Mouse (Mus musculus): ENCODE results near the gene Adap1. TPM values are rescaled to one million over a fixed set of nuclear protein-coding genes. Genes with fewer than 3 reads are reported as not detected.
A peak's percentile ranks its signal among the peaks of the same experiment; 100 is the strongest.

The Adap1 gene
- polyA plus RNA-seq (2012; rRNA removed), result 271 and 275 TPM in 2 replicates

DNA sequence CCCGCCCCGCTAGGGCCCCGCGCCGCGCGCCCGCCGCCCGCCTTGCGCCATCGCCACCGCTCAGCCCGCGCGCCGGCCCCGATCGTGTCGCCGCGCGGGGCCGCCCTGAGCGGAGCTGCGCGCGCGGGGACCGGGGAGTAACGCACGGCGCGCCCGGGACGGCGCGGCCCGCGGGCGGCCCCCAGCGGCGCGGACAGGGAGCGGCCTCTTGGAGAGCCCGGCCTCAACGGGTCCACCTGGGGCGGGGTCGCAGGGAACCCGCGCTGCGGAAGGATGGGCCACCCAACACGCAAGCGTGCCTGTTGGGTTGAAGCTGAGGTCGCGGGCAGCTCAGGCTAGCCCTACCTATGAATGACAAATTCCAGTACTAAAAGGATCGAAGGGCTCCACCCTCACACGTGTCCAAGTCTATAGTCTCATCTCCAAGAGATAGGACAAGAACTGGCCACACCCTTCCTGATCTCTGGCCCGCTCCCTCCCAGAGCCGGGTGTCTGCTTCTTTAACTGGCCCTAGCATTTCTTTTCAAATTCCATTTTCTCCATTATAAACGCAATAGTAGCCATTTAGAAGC, at the start of gene Adap1:
Gene Adap1 (minus strand): TSS at position 228 of the 572 bp plus-strand sequence.
- no peak for TF ChIP-seq CTCF (IDR thresholded peaks at IDR 0.05; ENCODE audit: extremely low read depth, insufficient read depth, low read length)
- no peak; the same call in 1 of the 2 replicates for TF ChIP-seq POLR2A (IDR thresholded peaks at IDR 0.05; ENCODE audit: extremely low read depth, insufficient read depth, low read length)
- H3K4me1 ChIP-seq (ENCODE audit: control insufficient read depth, insufficient read depth, low read length), result peaks cover 9% of the 10 kb centered on the region
- peak within 1 kb of the TSS; percentile 73 for H3K4me3 ChIP-seq (ENCODE audit: insufficient read depth, low read length)
- H3K27ac ChIP-seq (ENCODE audit: insufficient read depth, low read length), result peak within 1 kb of the TSS; percentile 69

DNA sequence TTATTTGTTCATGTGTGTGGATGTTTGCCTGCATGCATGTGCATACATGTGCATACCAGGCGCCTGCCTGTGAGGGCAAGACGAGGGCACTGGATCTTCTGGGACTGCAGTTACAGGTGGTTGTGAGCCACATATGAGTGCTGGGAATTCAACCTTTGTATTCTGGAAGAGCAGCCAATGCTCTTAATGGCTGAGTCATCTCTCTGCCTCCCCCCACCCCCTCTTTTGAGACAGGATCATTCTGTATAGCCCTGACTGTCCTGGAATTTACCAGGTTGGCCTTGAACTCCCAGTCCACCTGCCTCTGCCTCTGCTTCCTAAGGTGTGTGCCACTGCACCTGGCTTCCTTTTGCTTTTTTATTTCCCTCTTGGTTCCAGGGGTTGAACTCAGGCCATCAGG, 49.4 kb upstream of the Adap1 start:
- peaks cover 6% of the 10 kb centered on the region for H3K4me1 ChIP-seq (ENCODE audit: control insufficient read depth, insufficient read depth, low read length)
- TF ChIP-seq POLR2A (IDR thresholded peaks at IDR 0.05; ENCODE audit: extremely low read depth, insufficient read depth, low read length) (no peak), CTCF (IDR thresholded peaks at IDR 0.05; ENCODE audit: extremely low read depth, insufficient read depth, low read length) (no peak)
- no peak overlapping the region for H3K4me3 ChIP-seq (ENCODE audit: insufficient read depth, low read length)
- no peak overlapping the region for H3K27ac ChIP-seq (ENCODE audit: insufficient read depth, low read length)

DNA sequence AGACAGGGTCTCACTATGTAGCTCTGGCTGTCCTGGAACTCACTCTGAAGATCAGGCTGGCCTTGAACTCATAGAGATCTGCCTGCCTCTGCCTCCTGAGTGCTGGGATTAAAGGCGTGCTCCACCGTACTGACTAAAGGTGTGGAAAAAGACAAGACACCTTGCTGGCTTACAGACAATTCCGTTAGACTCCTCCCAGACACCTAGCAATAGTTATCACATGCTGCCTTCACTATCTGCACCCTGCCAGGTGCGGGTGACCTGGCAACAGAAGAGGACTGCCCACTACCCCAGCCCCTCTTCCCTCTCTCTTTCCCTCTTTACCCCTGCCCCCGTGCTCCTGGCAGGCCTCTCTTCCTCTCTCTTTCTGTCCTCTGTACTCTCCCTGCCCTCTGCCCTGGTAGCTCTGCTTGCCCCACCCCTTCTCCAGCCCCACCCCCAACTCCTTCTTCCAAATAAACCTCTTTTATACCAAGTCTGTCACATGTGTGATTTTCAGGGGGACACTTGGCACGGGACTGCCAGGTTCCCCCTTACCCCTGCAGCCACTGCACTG, 48.5 kb upstream of the Adap1 start:
- Histone ChIP-seq H3K4me3 (ENCODE audit: insufficient read depth, low read length) (no peak overlapping the region), H3K27ac (ENCODE audit: insufficient read depth, low read length) (no peak overlapping the region), H3K4me1 (ENCODE audit: control insufficient read depth, insufficient read depth, low read length) (peaks cover 6% of the 10 kb centered on the region)
- TF ChIP-seq CTCF (IDR thresholded peaks at IDR 0.05; ENCODE audit: extremely low read depth, insufficient read depth, low read length), result no peak

DNA sequence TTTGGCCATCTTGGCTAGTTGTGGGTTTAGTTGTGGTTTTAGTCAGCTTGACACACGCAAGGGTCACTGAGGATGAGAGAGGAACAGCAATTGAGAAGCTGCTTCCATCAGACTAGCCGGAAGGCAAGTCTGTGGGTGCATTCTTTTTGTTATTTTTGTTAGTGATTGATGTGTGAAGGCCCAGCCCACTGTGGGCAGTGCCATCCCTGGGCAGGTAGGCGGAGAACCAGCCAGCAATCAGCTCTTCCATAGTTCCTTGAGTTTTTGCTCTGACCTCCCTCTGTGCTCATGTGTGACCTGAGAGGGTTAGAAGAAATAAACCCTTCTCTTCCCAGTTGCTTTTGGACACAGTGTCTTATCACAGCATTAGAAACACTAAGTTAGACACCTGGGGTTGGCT, 47.7 kb upstream of the Adap1 start:
- TF ChIP-seq POLR2A (IDR thresholded peaks at IDR 0.05; ENCODE audit: extremely low read depth, insufficient read depth, low read length) (no peak), CTCF (IDR thresholded peaks at IDR 0.05; ENCODE audit: extremely low read depth, insufficient read depth, low read length) (no peak)
- H3K4me1 ChIP-seq (ENCODE audit: control insufficient read depth, insufficient read depth, low read length), result peaks cover 6% of the 10 kb centered on the region
- no peak overlapping the region for H3K4me3 ChIP-seq (ENCODE audit: insufficient read depth, low read length)
- no peak overlapping the region for H3K27ac ChIP-seq (ENCODE audit: insufficient read depth, low read length)

DNA sequence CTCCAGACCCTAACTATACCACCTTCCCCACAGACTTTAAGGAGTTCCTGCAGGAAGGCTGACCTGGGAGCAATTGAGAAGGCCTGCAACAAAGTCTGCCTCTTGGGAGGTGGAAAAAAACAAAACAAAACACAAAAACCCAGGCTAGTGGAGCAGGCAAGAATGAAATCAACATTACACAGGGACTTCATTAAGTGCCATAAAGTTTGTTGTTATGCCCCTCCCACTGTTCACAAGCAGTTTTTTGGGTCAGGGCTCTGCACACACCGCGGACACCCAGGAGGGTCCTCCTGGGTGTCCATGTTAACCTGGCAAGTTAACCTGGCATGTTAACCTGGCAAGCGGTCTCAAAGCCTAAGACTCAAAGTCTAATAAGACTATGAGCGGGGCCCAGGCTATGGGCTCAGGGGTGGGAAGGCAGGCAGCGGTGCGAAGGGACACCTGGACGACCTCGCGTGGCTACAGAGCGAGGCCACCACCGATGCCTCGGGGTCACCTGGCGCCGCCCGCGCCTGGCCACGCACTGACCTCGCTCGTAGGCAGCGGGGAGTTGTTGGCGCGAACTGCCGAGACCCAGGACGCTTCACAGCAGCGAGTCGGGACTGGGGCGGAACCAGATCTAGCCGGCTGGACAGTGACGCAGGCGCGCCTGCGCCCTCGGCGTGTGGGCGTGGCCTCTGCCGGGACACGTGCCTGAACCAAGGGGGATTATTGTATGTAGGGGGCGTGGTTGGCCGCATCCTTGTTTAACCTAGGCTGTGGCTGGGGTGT, 46.4 kb upstream of the Adap1 start:
- TF ChIP-seq CTCF (IDR thresholded peaks at IDR 0.05; ENCODE audit: extremely low read depth, insufficient read depth, low read length) (no peak), POLR2A (IDR thresholded peaks at IDR 0.05; ENCODE audit: extremely low read depth, insufficient read depth, low read length) (peak; percentile 90)
- Histone ChIP-seq H3K27ac (ENCODE audit: insufficient read depth, low read length) (peak overlapping the region; percentile 82), H3K4me1 (ENCODE audit: control insufficient read depth, insufficient read depth, low read length) (peaks cover 3% of the 10 kb centered on the region), H3K4me3 (ENCODE audit: insufficient read depth, low read length) (peak overlapping the region; percentile 51)

DNA sequence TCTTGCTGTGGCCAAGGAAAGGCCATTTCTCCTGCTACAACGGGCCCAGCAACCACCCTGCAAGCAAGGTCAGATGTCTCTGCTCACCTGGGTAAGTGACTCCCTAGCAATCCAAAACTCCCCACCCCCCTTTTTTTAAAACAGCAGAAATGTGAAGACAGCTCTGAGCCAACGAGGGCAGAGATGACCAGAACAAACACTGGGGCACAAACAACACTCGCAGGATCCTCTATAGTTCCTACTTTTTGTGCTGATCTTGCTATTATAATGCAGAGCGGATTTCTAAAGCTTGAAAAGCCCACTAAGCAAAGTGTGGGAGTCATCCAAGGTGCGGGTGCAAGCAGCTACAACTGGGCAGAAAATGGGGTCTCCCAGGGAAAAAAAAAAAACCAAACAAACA, 45.7 kb upstream of the Adap1 start:
- H3K27ac ChIP-seq (ENCODE audit: insufficient read depth, low read length), result peak overlapping the region; percentile 82; the same call in 1 of the 2 replicates
- H3K4me3 ChIP-seq (ENCODE audit: insufficient read depth, low read length), result peak overlapping the region; percentile 51; the same call in 1 of the 2 replicates
- H3K4me1 ChIP-seq (ENCODE audit: control insufficient read depth, insufficient read depth, low read length), result peaks cover 5% of the 10 kb centered on the region
- TF ChIP-seq POLR2A (IDR thresholded peaks at IDR 0.05; ENCODE audit: extremely low read depth, insufficient read depth, low read length), result no peak
- no peak for TF ChIP-seq CTCF (IDR thresholded peaks at IDR 0.05; ENCODE audit: extremely low read depth, insufficient read depth, low read length)

DNA sequence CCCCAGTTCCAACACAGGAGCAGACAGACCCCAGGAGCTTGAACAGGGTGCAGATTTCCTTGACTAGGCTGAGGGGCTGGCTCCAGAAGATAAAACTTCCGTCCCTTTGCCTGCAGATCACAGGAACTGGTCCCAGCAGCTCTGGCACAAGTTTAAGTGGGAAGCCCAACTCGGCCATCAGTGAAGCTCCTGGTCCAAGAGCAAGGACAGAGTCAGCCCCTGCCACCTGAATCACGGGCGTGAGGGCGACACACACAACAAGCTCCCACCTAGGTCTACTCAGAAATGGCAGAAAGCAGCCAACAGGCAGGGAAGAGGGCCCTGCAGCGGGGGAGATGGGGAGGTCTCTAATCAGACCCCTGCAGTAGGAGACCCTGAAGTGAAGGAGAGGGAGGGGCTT, 44.9 kb upstream of the Adap1 start:
- TF ChIP-seq POLR2A (IDR thresholded peaks at IDR 0.05; ENCODE audit: extremely low read depth, insufficient read depth, low read length), result no peak
- TF ChIP-seq CTCF (IDR thresholded peaks at IDR 0.05; ENCODE audit: extremely low read depth, insufficient read depth, low read length), result no peak
- Histone ChIP-seq H3K4me3 (ENCODE audit: insufficient read depth, low read length) (no peak overlapping the region), H3K4me1 (ENCODE audit: control insufficient read depth, insufficient read depth, low read length) (peaks cover 5% of the 10 kb centered on the region), H3K27ac (ENCODE audit: insufficient read depth, low read length) (peak overlapping the region; percentile 3; the same call in 1 of the 2 replicates)

DNA sequence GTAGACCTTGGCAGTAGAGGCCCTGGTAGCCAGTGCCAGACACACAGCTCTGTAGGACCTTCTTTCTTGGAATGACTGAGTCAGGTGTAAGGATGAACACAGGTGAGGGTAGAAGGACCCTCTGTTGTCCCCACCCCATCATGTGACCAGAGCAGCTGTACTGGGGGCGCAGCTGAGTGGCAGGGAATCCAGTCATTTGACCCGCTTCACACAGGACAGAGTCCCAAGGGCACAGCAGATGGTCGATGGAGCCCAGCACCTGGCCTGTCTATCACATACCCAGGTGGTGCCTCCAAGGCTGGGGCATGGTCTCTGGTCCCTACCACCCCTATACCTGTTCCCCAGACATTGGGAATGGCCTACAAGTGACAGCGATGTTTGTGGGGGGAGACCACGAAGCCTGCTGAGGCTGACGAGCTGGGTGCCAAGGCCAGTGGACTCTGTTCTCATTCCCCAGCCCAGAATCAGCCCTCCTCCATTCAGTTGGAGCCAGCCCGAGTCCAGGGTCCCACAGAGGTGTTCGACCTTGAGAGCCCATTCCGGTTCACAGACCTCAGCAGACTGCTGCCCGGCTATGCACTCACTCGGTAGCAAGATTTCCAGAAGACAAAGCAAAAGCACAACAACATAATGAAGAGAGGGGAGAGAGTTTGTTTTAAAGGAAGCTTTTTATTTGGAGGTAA, 43.4 kb upstream of the Adap1 start:
- no peak overlapping the region for H3K4me3 ChIP-seq (ENCODE audit: insufficient read depth, low read length)
- H3K4me1 ChIP-seq (ENCODE audit: control insufficient read depth, insufficient read depth, low read length), result peaks cover 9% of the 10 kb centered on the region
- no peak overlapping the region for H3K27ac ChIP-seq (ENCODE audit: insufficient read depth, low read length)
- TF ChIP-seq POLR2A (IDR thresholded peaks at IDR 0.05; ENCODE audit: extremely low read depth, insufficient read depth, low read length), result no peak
- no peak for TF ChIP-seq CTCF (IDR thresholded peaks at IDR 0.05; ENCODE audit: extremely low read depth, insufficient read depth, low read length)

DNA sequence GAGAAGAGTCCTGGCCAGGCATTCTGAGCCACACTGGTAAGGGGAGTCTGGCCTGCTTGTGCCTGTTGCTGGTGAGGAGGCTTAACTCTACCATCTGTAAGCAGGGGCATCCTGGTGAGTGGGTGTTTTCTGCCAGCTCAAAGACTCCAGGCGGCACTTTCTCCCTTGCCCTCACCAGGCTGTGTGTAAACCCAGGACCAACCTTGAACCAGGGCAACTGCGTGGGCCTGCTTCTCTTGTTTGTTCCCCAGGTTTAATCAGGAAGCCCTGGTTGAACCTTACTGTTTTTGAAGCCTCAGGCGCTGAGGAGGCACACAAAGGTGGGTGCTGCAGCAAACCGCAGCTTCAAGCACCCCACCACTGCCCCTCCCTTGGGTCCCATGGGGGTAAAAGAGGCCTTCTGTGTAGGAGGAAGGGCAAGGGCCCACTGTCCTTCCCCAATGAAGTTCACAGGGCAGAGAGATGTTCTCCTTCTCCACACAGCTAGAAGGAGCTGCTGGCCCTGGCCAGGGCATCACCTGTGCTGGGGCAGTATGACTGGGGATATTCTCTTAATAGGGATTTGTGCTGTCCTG, 42.5 kb upstream of the Adap1 start:
- H3K4me3 ChIP-seq (ENCODE audit: insufficient read depth, low read length), result no peak overlapping the region
- no peak for TF ChIP-seq CTCF (IDR thresholded peaks at IDR 0.05; ENCODE audit: extremely low read depth, insufficient read depth, low read length)
- no peak for TF ChIP-seq POLR2A (IDR thresholded peaks at IDR 0.05; ENCODE audit: extremely low read depth, insufficient read depth, low read length)
- H3K27ac ChIP-seq (ENCODE audit: insufficient read depth, low read length), result no peak overlapping the region
- peaks cover 9% of the 10 kb centered on the region for H3K4me1 ChIP-seq (ENCODE audit: control insufficient read depth, insufficient read depth, low read length)
